Mouse (Mus musculus): ENCODE results near the gene Cct4. TPM values are rescaled to one million over a fixed set of nuclear protein-coding genes. Genes with fewer than 3 reads are reported as not detected.

Gene Cct4
- total and polyA plus RNA-seq, 3 experiments = 482 to 874 (median 569) TPM

GRCm38 (mm10) chr11:23014996-23015395 is 24.7 kb downstream of the Cct4 start:
- Histone ChIP-seq H3K9ac (ENCODE audit: insufficient read depth, low read depth) (no peak overlapping the region), H3K79me2 (replicated peaks; ENCODE audit: control insufficient read depth, extremely low read depth, insufficient read depth, poor library complexity, severe bottlenecking) (no peaks in the 10 kb centered on the region), H3K27ac (ENCODE audit: insufficient read depth, low read depth) (no peak overlapping the region), H3K4me2 (ENCODE audit: insufficient read depth, low read depth, poor library complexity, severe bottlenecking) (no peak overlapping the region), H3K4me1 (ENCODE audit: control insufficient read depth in 1 of 2, insufficient read depth in 2 of 2) (0 out of 4 replicates have a peak, but pooled peaks cover 0 to 3% of the 10 kb centered on the region in 2 experiments), H3K4me3 (replicated peaks in 1 of 3; ENCODE audit: low read depth in 2 of 3, low read length in 2 of 3, poor library complexity in 1 of 3) (no peak overlapping the region), H3K36me3 (replicated peaks in 1 of 2; ENCODE audit: control insufficient read depth in 1 of 2, insufficient read depth in 1 of 2, low read length in 1 of 2) (peaks cover 0 to 2% of the 10 kb centered on the region in 2 experiments), H3K9me3 (replicated peaks; ENCODE audit: low read length) (peaks cover 6% of the 10 kb centered on the region), H3K27me3 (replicated peaks) (no peaks in the 10 kb centered on the region)
- in situ Hi-C loops (cut with MboI; ENCODE audit: low pct_ligation_motif_present, low pct_unique_long_range_greater_than_20kb, low sequenced_read_pairs) (no loop called here), dilution Hi-C loops (cut with MboI; ENCODE audit: extremely low pct_ligation_motif_present, extremely low pct_unique_long_range_greater_than_20kb, low sequenced_read_pairs) (no loop called here)
- no peak for TF ChIP-seq CHD2 (IDR thresholded peaks at IDR 0.05; ENCODE audit: low read length)
- no peak for TF ChIP-seq E2F4 (IDR thresholded peaks at IDR 0.05; ENCODE audit: insufficient replicate concordance, low read depth, low read length)
- TF ChIP-seq MXI1 (IDR thresholded peaks at IDR 0.05; ENCODE audit: low read depth, low read length) = no peak
- no peak for TF ChIP-seq MYC (IDR thresholded peaks at IDR 0.05; ENCODE audit: low read depth, low read length)
- TF ChIP-seq TBP (conservative IDR thresholded peaks at IDR 0.05; ENCODE audit: low read depth, low read length) = no peak
- TF ChIP-seq POLR2AphosphoS2 (IDR thresholded peaks at IDR 0.05; ENCODE audit: low read depth, low read length) = no peak
- TF ChIP-seq SMC3 (IDR thresholded peaks at IDR 0.05; ENCODE audit: low read depth, low read length) = no peak
- no peak for TF ChIP-seq MAFK (IDR thresholded peaks at IDR 0.05; ENCODE audit: insufficient replicate concordance, low read length)
- no peak for TF ChIP-seq EP300 (IDR thresholded peaks at IDR 0.05; ENCODE audit: low read length)
- TF ChIP-seq GABPA (IDR thresholded peaks at IDR 0.05; ENCODE audit: insufficient replicate concordance, low read depth, low read length) = no peak
- TF ChIP-seq RAD21 (IDR thresholded peaks at IDR 0.05; ENCODE audit: low read depth, low read length) = no peak
- TF ChIP-seq NELFE (IDR thresholded peaks at IDR 0.05; ENCODE audit: low read depth, low read length) = no peak
- no peak for TF ChIP-seq MAX (IDR thresholded peaks at IDR 0.05; ENCODE audit: low read length)
- no peak for DNase-seq (ENCODE audit: extremely low read depth)

- dilution Hi-C loops (cut with MboI; ENCODE audit: extremely low pct_ligation_motif_present, extremely low pct_unique_long_range_greater_than_20kb, low sequenced_read_pairs) (no loop called here), in situ Hi-C loops (cut with MboI; ENCODE audit: low pct_ligation_motif_present, low pct_unique_long_range_greater_than_20kb, low sequenced_read_pairs) (no loop called here)
- Histone ChIP-seq H3K27ac (ENCODE audit: insufficient read depth, low read depth) (no peak overlapping the region), H3K9me3 (replicated peaks; ENCODE audit: low read length) (peaks cover 6% of the 10 kb centered on the region), H3K36me3 (replicated peaks in 1 of 2; ENCODE audit: control insufficient read depth in 1 of 2, insufficient read depth in 1 of 2, low read length in 1 of 2) (peaks cover 0 to 3% of the 10 kb centered on the region in 2 experiments), H3K4me3 (replicated peaks in 1 of 3; ENCODE audit: low read depth in 2 of 3, low read length in 2 of 3, poor library complexity in 1 of 3) (no peak overlapping the region), H3K27me3 (replicated peaks) (no peaks in the 10 kb centered on the region), H3K9ac (ENCODE audit: insufficient read depth, low read depth) (no peak overlapping the region), H3K4me2 (ENCODE audit: insufficient read depth, low read depth, poor library complexity, severe bottlenecking) (no peak overlapping the region), H3K79me2 (replicated peaks; ENCODE audit: control insufficient read depth, extremely low read depth, insufficient read depth, poor library complexity, severe bottlenecking) (no peaks in the 10 kb centered on the region), H3K4me1 (ENCODE audit: control insufficient read depth in 1 of 2, insufficient read depth in 2 of 2) (peaks cover 0 to 7% of the 10 kb centered on the region in 2 experiments; a peak in 1 of 4 replicates)
- peak; percentile 31 for DNase-seq (ENCODE audit: extremely low read depth)
- TF ChIP-seq MEF2A (IDR thresholded peaks at IDR 0.05; ENCODE audit: borderline replicate concordance, low read depth, low read length) (no peak), ELF1 (IDR thresholded peaks at IDR 0.05; ENCODE audit: low read depth, low read length) (no peak), JUND (conservative IDR thresholded peaks at IDR 0.05; ENCODE audit: low read depth, low read length) (no peak), USF2 (conservative IDR thresholded peaks at IDR 0.05; ENCODE audit: low read depth, low read length) (no peak), ETS1 (conservative IDR thresholded peaks at IDR 0.05; ENCODE audit: low read depth, low read length) (no peak)
Measured at GRCm38 (mm10) chr11:23017943-23018342, 27.6 kb downstream of the Cct4 start.
